Mouse (Mus musculus) limb, embryonic 11.5 days (tissue): Measurements from ENCODE around the gene Zfp112. TPM values are rescaled to one million over a fixed set of nuclear protein-coding genes. Genes with fewer than 3 reads are reported as not detected.
"Not testable (repeated sequence)": the region's sequence is repeated elsewhere in the genome, so short reads cannot be mapped to it uniquely, and the experiment has no call there.

Experiments
- ATAC-seq: fragments of 200-750 bp; cut with Nextera tagmentation; 2 replicates; pipeline ENCODE4 v1.8.0; 2017; ENCODE audit warnings: low read depth; ENCODE audit not compliant: insufficient number of reproducible peaks, low FRiP score, low TSS enrichment
- DNase-seq: peaks from one replicate; pipeline ENCODE4 v3.0.0-alpha.2; 2015; ENCODE audit warnings: low spot score
- H3K27ac ChIP-seq: fragments of 300-500 bp; sonication (generic); replicated peaks from 2 replicates; pipeline ENCODE4 v1.5.1; 2014; ENCODE audit warnings: low read depth, mild to moderate bottlenecking, low read length
- H3K27me3 ChIP-seq: fragments of 300-500 bp; sonication (generic); 2 replicates; pipeline ENCODE4 v1.6.1; 2014; ENCODE audit warnings: mild to moderate bottlenecking, low read length, mixed read lengths; ENCODE audit not compliant: control insufficient read depth, insufficient read depth
- H3K36me3 ChIP-seq: fragments of 300-500 bp; sonication (generic); 2 replicates; pipeline ENCODE4 v1.6.1; 2014; ENCODE audit warnings: mild to moderate bottlenecking, low read length, moderate library complexity, mixed read lengths; ENCODE audit not compliant: control insufficient read depth, insufficient read depth
- H3K4me1 ChIP-seq: fragments of 300-500 bp; sonication (generic); 2 replicates; pipeline ENCODE4 v1.6.1; 2014; ENCODE audit warnings: low read length, mixed read lengths; ENCODE audit not compliant: control insufficient read depth, insufficient read depth
- H3K4me2 ChIP-seq: fragments of 300-500 bp; sonication (generic); 2 replicates; pipeline ENCODE4 v1.6.1; 2014; ENCODE audit warnings: low read depth, mild to moderate bottlenecking, moderate library complexity; ENCODE audit not compliant: severe bottlenecking
- H3K4me3 ChIP-seq: fragments of 300-500 bp; sonication (generic); 2 replicates; pipeline ENCODE4 v1.5.1; 2014; ENCODE audit warnings: low read depth, low read length
- H3K9ac ChIP-seq: fragments of 300-500 bp; sonication (generic); 2 replicates; pipeline ENCODE4 v1.6.1; 2014; ENCODE audit warnings: mild to moderate bottlenecking, low read length
- H3K9me3 ChIP-seq: fragments of 300-500 bp; sonication (generic); 2 replicates; pipeline ENCODE4 v1.6.1; 2016; ENCODE audit warnings: low read length; ENCODE audit not compliant: control insufficient read depth
- WGBS: fragments of 180-500 bp; shearing (Covaris S2); extraction: QIAGEN DNeasy Blood & Tissue Kit; methylation state at CpG from one replicate; pipeline ENCODE4 v1.1.7; 2014; 5-methylcytosine and 5-hydroxymethylcytosine counted together
- polyA plus RNA-seq: library from polyadenylated mRNA; unstranded; fragments of >200 nt; fragmentation: Nextera tagmentation; extraction: Ambion mirVana; gene quantifications from 2 replicates; pipeline ENCODE4 v1.2.1, GENCODE M21; 2014

The Zfp112 gene
- polyA plus RNA-seq, result 3.3 and 5.4 TPM in 2 replicates

GRCm38 (mm10) chr7:24112156-24112856, at the start of gene Zfp112:
Gene Zfp112, plus strand, starts transcription at chr7:24112314.
- DNase-seq, result peak; percentile 81
- Histone ChIP-seq H3K27me3 (no peaks in the 10 kb centered on the region), H3K9me3 (peaks cover 7% of the 10 kb centered on the region), H3K27ac (0 out of 2 replicates have a peak within 1 kb of the TSS, but pooled peaks have one; percentile 36), H3K4me3 (peak within 1 kb of the TSS; percentile 59), H3K4me1 (no peaks in the 10 kb centered on the region), H3K9ac (peak within 1 kb of the TSS; percentile 73), H3K4me2 (peak within 1 kb of the TSS; percentile 69), H3K36me3 (peaks cover 12% of the 10 kb centered on the region)
- WGBS, result 2% methylated on average over 23 of the region's 23 CpGs
- ATAC-seq, result peak; percentile 92

GRCm38 (mm10) chr7:24074424-24074823, 37.7 kb upstream of the Zfp112 start:
- ATAC-seq, H3K4me3 ChIP-seq, H3K9ac ChIP-seq, H3K27ac ChIP-seq, H3K4me1 ChIP-seq, H3K9me3 ChIP-seq, H3K27me3 ChIP-seq, H3K36me3 ChIP-seq, DNase-seq, H3K4me2 ChIP-seq: not testable (repeated sequence)
- WGBS, result 33% methylated on average over 1 of the region's 1 CpGs

GRCm38 (mm10) chr7:24081634-24082431, 30.3 kb upstream of the Zfp112 start, which contains the start of gene Zfp180:
Gene Zfp180, plus strand, starts transcription at chr7:24081924.
- peak; percentile 98 for ATAC-seq
- H3K9ac ChIP-seq, result peak within 1 kb of the TSS; percentile 62
- WGBS, result 20% methylated on average over 44 of the region's 44 CpGs

GRCm38 (mm10) chr7:24082457-24083235, 29.5 kb upstream of the Zfp112 start:
- H3K9me3 ChIP-seq, result no peaks in the 10 kb centered on the region
- H3K36me3 ChIP-seq, result peaks cover 14% of the 10 kb centered on the region
- peak overlapping the region; percentile 57 for H3K4me3 ChIP-seq
- peaks cover 3% of the 10 kb centered on the region; the same call in 1 of the 2 replicates for H3K4me1 ChIP-seq
- no peaks in the 10 kb centered on the region for H3K27me3 ChIP-seq
- peak overlapping the region; percentile 62 for H3K9ac ChIP-seq
- WGBS, result 61% methylated on average over 15 of the region's 15 CpGs
- H3K27ac ChIP-seq, result no peak overlapping the region; the same call in 1 of the 2 replicates
- ATAC-seq (peak; percentile 56), DNase-seq (peak; percentile 22)
- H3K4me2 ChIP-seq, result peak overlapping the region; percentile 66

More at GRCm38 (mm10) chr7:24081634-24082431, 30.3 kb upstream of the Zfp112 start, which contains the start of gene Zfp180:
- H3K27me3 ChIP-seq, result no peaks in the 10 kb centered on the region
- H3K27ac ChIP-seq, result peak within 1 kb of the TSS; percentile 75
- H3K36me3 ChIP-seq, result peaks cover 8% of the 10 kb centered on the region; the same call in 1 of the 2 replicates
- H3K4me1 ChIP-seq, result peaks cover 3% of the 10 kb centered on the region; the same call in 1 of the 2 replicates
- peak within 1 kb of the TSS; percentile 66 for H3K4me2 ChIP-seq
- H3K9me3 ChIP-seq, result no peaks in the 10 kb centered on the region
- peak within 1 kb of the TSS; percentile 57 for H3K4me3 ChIP-seq
- DNase-seq, result peak; percentile 92

GRCm38 (mm10) chr7:24086871-24087270, 25.2 kb upstream of the Zfp112 start:
- H3K27ac ChIP-seq, result no peak overlapping the region
- WGBS, result 89% methylated on average over 4 of the region's 4 CpGs
- ATAC-seq (no peak), DNase-seq (no peak)
- peaks cover 3% of the 10 kb centered on the region; the same call in 1 of the 2 replicates for H3K4me1 ChIP-seq
- H3K4me3 ChIP-seq, result no peak overlapping the region
- H3K36me3 ChIP-seq, result peaks cover 14% of the 10 kb centered on the region
- no peak overlapping the region for H3K4me2 ChIP-seq
- H3K9ac ChIP-seq, result no peak overlapping the region
- no peaks in the 10 kb centered on the region for H3K27me3 ChIP-seq
- no peaks in the 10 kb centered on the region for H3K9me3 ChIP-seq

GRCm38 (mm10) chr7:24087485-24088125, 24.5 kb upstream of the Zfp112 start:
- no peak overlapping the region for H3K4me3 ChIP-seq
- no peaks in the 10 kb centered on the region for H3K9me3 ChIP-seq
- WGBS, result 96% methylated on average over 12 of the region's 12 CpGs
- no peak for DNase-seq
- H3K36me3 ChIP-seq, result peaks cover 14% of the 10 kb centered on the region
- H3K4me2 ChIP-seq, result no peak overlapping the region
- no peak for ATAC-seq
- no peak overlapping the region for H3K9ac ChIP-seq
- H3K4me1 ChIP-seq, result peaks cover 3% of the 10 kb centered on the region; the same call in 1 of the 2 replicates
- no peaks in the 10 kb centered on the region for H3K27me3 ChIP-seq
- no peak overlapping the region for H3K27ac ChIP-seq

- ATAC-seq (peak; percentile 32; the same call in 1 of the 2 replicates), DNase-seq (no peak)
- H3K4me1 ChIP-seq, result no peaks in the 10 kb centered on the region
- no peak overlapping the region for H3K27ac ChIP-seq
- peaks cover 64% of the 10 kb centered on the region for H3K9me3 ChIP-seq
- WGBS, result 95% methylated on average over 9 of the region's 9 CpGs
- H3K27me3 ChIP-seq, result no peaks in the 10 kb centered on the region
- no peak overlapping the region for H3K9ac ChIP-seq
- no peak overlapping the region for H3K4me2 ChIP-seq
- peaks cover 85% of the 10 kb centered on the region for H3K36me3 ChIP-seq
- H3K4me3 ChIP-seq, result no peak overlapping the region
These were observed 7.7 kb upstream of the Zfp112 start for GRCm38 (mm10) chr7:24104403-24104802.
